Mouse (Mus musculus): ENCODE data around the gene Tmem176a.
"Not testable (repeated sequence)": the region's sequence is repeated elsewhere in the genome, so short reads cannot be mapped to it uniquely, and the experiment has no call there.

The Tmem176a gene

DNA sequence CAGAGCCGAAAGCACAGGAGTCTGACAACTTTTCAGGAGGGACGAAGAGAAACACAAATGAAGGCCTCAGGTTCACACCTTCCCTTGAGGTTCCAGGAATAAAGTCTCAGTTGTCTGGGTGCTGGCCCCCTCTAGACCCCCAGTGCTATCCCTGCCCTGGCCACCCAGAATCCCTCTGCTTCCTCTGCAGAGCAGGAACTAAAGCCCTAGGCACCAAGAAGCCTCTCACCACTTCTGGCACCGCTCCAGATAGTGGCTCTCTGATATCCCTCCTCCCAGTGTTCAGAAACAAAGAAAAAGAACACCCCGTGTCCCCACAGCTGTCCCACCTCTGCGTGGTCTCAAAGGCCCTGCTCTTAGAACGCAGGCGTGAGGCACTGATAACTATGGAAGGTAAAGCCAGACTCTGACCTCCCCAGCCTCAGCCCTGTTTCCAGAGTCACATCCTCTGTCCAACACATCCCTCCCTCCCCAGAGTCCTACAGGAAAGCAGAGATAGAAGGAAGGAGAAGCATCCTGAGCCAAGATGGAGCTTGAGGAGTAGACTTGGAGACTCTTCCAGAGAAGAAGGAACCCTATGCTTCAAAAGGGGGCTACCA, at the start of gene Tmem176a:
Gene Tmem176a (plus strand): TSS at position 549 of the 599 bp plus-strand sequence.
- no peak for DNase-seq (ENCODE audit: low spot score in 2 of 2)

DNA sequence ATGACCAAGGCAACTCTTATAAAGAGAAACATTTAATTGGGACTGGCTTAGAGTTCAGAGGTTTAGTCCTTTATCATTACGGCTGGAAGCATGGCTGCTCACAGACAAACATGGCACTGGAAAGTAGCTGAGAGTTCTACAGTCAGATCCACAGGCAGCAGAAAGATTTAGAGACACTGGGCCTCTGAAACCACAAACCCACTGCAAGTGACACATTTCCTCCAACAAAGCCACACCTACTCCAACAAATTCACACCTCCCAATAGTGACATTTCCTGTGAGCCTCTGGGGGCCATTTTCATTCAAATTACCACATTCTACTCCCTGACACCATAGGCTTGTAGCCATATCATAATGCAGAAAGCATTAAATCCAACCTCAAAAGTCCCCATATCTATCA, 38.8 kb upstream of the Tmem176a start:
- DNase-seq (ENCODE audit: low spot score in 2 of 2), result no peak

DNA sequence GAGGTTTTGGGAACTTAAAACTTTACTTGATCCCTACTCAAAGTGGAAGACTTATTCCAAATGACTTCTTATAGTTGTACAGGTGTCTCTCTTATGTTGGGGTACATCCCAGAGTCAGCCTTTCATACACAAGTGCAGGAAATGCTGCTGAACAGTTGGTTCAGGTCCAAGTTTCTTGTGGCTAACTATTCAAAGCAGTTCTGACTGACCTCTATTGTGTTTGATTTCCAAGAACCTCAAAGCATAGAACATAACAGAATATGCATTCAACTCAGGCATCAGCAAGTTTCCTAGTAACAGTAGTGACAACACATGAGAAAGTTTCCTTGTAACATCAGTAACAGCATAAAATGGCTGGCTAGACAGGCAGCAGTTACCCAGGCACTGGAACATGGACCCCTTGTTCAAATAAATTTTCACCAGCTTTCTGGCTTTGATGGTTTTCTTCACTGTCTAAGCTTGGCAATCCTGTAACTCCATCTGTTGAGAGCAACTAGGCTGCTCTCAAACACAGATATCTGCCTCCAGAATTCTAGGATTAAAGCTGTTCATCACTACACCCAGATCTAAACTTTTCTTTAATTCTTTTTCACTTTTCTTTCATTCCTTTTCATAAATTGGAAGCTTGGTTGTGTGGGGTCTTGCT, 37.2 kb upstream of the Tmem176a start:
- DNase-seq (ENCODE audit: low spot score in 2 of 2), result no peak

DNA sequence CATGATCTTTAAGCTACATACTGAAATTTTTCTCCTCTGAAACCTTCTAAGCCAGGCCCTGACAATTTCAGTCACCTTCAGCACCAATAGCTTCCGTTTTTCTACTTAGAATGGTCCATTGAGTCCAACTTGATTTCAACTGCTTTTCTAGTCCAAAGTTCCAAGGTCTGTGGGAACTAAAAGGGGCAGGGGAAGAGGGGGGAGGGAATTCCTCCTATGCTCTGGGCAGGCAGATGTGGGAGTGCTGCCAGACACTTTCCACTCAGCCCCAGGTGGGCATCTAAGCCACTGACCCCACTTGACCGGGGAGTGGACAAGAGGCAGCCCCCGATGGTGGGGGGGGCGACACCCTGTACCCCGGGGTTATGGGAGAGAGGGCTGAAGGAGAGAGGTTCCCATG, 36.4 kb upstream of the Tmem176a start:
- no peak for DNase-seq (ENCODE audit: low spot score in 2 of 2)

DNA sequence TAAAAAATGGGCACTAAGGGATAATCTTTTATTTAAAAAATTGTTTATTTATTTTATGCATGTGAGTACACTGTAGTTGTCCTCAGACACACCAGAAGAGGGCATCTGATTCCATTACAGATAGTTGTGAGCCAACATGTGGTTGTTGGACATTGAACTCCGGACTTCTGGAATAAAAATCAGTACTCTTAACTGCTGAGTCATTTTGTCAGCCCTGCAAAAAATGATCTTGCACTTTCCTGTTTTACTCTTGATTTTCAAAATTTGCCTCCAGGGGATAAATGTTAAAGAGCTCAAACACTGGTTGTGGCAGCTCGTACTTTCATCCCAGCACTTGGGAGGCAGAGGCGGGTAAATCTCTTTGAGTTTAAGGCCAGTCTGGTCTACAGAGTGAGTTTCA, 34.0 kb upstream of the Tmem176a start:
- DNase-seq (ENCODE audit: low spot score in 2 of 2), result no peak

DNA sequence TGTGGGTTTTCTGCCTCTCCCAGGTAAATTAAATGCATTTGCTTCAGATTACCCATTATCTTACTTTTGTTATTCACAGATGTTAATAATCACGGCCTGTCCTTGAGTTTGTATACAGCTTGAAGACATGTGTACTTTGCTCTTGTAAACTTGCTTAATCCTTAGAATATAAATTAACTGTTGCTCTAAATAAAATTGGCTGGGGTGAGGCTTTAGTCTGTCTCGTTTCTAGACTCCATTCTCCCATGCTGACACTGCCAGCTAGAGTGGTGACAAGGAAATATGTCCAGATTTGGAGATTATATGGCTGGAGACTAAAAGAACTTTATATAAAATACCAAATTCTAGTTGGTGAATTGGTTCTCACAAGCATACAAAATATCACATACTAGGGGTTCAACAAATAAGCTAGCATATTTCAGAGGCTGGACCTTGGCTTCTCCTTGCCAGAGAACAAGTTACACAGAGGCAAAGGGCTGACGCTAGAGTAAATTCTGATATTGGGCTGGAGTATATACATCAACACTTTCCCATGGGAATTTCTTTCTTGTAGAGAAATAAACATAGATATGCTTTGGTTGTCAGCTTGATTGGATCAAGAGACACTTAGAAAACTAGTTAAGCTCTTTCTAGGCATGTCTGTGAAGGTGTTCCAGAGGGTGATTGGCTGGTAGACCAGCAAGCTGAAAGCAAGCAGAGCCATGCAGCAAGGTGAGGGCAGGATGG, 31.1 kb upstream of the Tmem176a start:
- DNase-seq (ENCODE audit: low spot score in 2 of 2), result no peak

DNA sequence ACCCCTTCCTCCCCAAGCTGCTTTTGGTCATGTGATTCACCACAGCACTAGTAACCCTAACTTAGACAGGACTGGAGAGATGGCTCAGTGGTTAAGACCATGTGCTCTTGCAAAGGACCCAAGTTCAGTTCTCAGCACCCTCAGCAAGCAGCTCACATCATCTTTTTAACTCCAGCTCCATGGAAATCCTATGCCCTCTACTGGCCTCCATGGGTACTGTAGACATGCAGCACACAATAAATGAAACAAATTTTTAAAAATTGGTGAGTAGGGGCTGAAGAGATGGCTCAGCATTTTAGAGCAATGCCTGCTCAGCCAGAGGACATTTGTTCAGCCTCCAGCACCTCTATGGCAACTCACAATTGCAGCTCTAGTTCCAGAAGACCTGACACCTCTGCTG, 25.7 kb upstream of the Tmem176a start:
- no peak for DNase-seq (ENCODE audit: low spot score in 2 of 2)

DNA sequence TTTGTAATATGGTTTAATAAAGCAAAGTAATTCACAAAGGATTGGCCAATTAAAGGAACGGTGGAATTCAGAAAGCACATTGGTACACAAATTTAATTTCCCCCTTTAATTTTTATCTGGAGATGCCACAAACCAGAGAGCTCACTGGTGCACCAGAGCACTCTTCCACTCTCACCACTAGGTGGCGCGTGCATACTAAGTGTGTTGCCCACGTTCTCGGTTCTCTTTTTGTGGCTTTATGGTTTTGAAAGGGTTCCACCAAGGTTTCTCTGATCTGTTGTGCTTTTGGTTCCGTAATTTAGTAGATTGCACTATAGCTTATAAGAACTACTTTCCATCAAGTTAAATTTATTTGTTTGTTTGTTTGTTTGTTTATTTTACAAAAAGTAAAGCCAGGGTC, 22.9 kb upstream of the Tmem176a start:
- peak; percentile 22 to 66 for DNase-seq (ENCODE audit: low spot score in 2 of 2)

DNA sequence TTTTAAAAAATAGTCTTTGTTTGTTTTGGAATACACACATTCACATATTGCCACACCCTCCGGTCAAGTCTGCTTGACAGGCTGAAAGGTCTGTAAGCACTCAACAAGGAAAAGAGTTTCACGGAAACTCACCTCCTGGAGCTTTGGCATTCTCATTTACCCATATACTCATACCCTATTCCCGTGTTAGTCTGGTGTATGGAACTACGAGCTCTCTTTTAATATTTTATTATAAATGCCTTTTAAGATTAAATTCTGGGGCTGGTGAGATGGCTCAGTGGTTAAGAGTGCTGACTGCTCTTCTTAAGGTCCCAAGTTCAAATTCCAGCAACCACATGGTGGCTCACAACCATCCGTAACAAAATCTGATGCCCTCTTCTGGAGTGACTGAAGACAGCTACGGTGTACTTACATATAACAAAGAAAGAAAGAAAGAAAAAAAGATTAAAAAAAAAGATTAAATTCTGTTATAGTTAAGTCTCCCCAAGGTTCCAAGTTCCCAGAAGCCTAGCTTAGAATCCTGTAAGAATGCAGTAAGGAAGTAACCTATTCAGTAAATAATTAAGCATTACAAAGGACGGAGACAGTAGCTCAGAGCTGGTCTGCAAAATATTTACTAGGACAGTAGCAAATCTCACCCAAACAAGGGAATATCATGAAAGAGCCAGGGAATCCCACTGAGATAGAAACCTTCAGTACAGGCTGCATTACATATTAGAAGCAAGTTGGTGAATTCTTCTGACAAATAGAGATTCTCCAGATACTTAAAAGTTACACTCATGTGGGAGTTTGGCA, 18.5 kb upstream of the Tmem176a start:
- not testable (repeated sequence) for DNase-seq (ENCODE audit: low spot score in 2 of 2)

DNA sequence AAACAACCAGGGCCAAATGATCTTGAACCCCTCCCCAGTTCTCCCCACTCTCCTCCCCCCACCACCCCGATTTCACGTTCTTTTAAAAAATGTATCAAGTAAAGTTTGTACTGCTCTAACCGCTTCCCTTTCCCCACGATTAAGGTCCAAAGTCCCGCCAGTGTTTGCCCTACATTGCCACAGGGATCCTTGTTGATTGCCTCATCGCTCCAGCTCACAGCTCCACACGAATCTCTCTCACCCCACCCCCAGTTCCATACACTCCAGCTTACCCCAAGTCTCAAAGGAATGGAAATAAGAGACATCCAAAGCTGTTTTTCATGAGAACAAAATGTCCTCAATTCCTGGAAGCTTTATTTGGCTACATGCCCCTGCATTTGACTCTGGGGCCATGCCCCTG, 15.7 kb upstream of the Tmem176a start:
- DNase-seq (ENCODE audit: low spot score in 2 of 2), result no peak

DNA sequence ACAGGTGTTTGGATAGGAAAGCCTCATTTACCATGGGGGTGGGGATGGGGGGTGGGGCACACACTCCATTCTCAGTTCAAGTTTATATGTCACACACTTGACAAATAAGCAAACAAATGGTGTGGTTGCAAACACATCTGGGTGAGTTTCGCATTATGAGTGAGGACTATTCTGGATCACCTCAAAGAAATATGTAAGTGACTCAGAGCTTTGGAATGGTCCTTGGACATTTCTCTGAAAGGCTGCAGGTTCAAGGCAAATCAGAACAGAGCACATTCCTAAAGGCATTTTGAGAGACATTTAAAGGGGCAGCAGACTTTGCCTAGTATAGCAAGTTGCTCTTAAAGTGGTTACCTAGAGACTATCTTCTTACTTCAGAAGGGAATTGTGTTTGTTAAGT, 11.7 kb upstream of the Tmem176a start:
- DNase-seq (ENCODE audit: low spot score in 2 of 2), result no peak

DNA sequence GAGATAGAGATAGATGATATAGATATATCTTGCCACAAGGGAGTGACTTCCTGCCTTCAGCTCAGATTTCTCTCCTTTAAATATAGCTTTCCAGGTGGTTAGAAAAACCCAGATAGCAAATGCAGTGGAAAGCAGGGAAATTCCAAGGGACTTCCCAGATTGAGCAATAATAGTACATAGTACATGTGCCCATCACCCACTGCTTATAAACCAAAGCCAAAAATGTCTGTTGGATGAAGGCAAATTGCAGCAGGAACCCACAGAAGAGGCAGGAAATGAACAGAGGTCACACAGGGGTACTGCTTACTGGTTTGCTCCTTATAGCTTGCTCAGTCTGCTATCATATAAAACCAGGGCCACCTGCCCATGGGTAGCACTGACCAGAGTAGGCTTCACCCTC, 11.1 kb upstream of the Tmem176a start:
- DNase-seq (ENCODE audit: low spot score in 2 of 2), result no peak

DNA sequence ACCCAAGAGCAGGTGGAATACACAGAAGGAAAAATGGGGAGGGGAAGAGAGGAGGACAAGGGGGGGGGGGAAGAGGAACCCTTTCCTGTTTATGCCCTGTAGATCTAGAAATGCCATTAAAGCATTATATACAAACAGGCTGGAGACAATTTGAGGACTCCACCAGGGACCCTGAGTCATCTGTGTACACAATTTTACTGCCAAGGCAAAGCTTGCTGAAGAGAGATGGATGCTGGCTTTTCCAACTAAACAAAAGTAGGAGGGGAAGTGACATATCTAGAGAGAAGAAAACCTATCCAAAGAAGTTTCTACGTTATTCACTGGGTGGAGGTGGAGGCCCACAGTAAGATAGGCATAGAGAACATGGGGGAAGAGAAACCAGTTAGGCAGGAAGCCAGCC, 10.5 kb upstream of the Tmem176a start:
- DNase-seq (ENCODE audit: low spot score in 2 of 2), result no peak

DNA sequence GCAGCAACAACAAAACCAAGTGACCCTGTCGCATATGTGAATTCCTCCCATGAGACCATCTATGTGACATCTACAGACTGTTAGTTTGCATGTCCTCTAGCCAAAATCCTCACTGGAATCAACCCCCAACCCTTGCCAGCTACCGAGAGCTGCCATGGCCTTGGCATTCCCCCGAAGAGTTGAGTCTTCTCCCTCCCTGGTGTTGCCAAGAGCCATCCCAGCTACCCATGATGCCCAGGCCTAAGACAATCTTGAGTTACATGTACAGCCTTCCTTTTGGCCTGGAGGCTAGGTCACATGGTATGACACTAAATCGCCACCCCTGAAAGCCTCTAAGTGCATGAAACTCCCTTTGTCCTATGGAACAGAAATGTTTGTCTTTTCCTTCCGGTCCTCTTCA, 9.6 kb upstream of the Tmem176a start:
- DNase-seq (ENCODE audit: low spot score in 2 of 2), result no peak

DNA sequence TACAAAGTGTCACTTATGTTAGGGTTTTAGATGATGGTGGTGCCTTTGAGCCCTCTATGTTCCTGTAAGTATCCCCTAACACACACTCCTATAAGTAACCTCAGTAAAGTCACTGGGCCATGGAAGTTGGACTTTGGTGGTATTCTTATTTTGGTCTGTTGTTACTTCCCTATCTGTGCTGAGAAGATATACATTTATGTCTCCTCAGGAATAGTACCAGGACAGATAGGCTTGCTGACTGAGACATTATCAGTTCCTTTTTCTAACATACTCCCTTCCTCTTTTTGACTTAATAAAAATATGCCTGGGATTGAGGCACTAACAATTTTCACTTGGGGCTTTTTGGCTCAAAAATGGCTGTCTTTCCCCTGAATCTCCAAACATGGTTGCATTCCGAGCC, 8.3 kb upstream of the Tmem176a start:
- DNase-seq (ENCODE audit: low spot score in 2 of 2), result no peak

DNA sequence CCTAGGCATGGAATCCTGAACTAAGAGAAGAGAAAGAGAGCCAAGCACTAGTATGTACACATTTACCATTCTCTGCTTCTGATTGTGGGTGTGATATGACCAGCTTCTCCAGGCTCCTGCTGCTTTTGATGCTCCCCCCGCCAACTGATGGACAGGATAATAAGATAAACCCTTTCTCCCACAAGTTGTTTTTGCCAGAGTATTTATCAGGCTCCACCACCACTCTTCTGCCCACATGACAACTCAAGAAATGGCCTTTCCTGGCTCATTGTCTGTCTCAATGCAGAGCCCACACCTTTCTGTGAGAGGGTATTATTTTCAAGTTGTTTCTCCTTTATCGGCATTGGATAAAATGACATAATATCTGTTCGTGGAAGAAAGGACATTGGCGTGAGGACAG, 7.2 kb upstream of the Tmem176a start:
- no peak for DNase-seq (ENCODE audit: low spot score in 2 of 2)

DNA sequence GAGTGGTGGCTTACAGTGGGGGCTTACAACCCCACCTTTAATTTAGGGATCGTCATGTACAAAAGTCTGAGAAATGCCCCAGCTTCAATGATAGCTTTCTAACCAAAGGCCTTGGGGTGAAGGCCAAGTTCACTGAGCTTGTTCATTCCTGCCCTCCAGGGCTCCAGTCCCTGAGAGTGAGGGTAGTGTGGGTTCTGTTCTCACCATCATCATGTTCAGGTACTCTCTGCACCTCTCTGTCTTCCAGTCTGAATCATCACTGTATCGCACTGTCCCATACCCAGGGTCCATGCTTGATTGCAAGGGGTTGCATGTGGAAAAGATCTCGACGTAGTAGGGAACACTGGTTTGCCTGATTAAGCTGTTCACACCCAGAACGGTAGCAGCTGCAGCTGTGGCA, 5.5 kb upstream of the Tmem176a start:
- no peak for DNase-seq (ENCODE audit: low spot score in 2 of 2)

DNA sequence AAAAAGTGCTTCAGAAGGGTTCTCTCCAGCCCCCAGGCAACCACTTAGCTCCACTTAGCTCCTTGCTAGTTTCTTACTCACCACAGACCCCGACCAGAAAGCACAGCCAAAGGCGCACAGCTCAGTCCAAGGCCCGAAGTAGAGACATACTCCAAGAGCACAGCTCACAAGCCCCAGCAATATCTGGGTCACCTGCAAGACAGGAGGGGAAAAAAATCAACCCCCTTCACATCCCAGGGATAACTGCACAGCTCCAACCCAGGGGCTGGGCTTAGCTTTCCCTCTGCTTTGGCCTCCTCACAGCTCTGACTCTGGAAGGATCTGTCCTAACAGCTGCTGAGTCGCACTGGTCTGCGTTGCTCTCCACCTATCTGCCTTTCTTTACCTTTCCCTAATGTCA, 4.6 kb upstream of the Tmem176a start:
- DNase-seq (ENCODE audit: low spot score in 2 of 2), result no peak

DNA sequence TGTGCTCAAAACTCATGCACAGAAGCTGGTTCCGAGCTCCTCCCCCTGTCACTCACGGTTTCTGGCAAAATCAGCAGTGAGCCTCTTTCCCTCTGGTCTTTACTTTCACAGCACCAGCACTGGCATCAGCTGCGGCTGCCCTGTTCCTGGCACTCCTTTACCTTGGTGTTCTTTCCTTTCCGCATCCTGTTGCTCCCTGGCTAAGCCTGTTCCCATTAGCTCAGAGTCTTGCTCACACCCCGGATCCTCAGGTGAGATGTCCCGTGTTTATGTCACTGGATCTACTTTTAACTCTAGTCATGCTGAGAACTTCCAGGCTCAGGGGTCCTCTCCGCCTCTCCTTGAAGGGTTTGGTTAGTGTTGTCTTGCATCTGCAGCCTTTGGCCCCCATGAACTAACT, 3.2 kb upstream of the Tmem176a start:
- no peak for DNase-seq (ENCODE audit: low spot score in 2 of 2)

DNA sequence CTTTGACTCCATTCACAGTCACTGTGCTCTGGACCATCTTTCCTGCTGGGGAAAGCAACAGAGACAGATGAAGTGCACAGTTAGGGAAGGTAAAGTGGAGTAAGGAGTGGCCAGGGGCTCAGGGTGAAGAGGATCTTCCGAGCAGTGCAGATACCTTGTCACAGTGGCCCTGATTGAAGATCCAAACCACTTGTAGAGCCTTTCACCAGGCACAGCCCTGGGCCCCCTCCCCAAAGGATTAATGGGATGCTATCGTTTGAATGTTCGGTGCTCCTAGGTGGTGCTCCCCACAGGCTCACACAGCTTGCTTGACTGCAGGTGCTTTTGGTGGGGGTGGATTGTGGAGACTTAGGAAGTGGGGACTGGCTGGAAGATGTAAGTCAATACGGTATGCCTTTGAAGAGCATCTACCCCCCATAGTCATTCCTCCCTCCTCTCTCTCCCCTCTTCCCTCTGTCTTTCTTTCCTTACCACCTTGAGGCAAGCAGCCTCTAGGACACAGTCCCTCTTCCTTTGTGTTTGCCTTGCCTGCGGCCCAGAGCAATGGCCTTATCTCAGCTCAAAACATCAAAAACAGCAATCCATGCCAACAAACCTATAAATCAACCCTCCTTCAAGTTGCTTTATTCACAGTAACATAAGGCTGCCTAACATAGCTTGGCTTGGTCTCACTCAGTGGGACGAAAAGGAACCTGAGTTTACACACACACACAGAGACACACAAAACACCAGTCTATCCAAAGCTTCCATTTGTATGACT, 2.2 kb upstream of the Tmem176a start:
- no peak for DNase-seq (ENCODE audit: low spot score in 2 of 2)

DNA sequence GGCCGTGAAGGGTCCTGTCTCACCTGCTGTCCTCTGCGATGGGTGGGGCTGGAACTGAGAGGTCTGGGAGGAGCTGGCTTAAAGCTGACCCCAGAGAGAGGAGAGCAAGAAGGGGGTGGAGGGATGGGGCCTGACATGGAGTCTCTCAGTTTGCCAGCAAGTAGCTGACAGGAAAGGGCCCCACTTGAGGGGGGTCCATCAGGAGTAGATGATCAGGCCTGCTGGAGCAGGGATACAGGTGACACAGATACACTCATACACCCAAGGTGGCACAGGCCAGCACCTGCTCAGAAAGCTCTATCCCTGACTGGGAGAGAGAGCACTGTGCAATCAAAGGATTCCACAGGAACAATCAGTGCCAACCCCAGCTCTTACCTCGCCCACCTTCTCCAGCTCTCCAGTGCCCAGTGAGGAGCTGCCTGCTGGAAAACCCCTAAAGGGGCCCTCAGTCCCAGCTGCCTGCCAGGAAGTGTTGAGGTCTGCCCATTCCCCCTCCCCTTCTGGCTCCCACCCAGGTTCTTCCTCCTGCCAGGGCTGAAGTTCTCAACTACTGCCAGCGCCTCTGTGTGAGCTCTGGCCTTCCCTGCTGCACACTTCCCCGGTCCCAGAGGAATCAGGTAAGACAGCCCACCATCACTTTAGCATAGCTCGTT, 380 bp downstream of the Tmem176a start, which contains the start of gene Tmem176b:
Gene Tmem176b (minus strand): TSS at position 524 of the 653 bp plus-strand sequence.
- peak in 1 of 2 experiments; percentile 46 for DNase-seq (ENCODE audit: low spot score in 2 of 2)
